Mouse (Mus musculus) thymus, adult 2 months (tissue): ENCODE measurements around the gene Gpn2. TPM values are rescaled to one million over a fixed set of nuclear protein-coding genes. Genes with fewer than 3 reads are reported as not detected.

Experiments
- DNase-seq: peaks from one replicate; pipeline ENCODE4 v3.0.0; 2021
- H3K27ac ChIP-seq: fragments of 200-500 bp; 2 replicates; pipeline ENCODE4 v1.5.1; 2012; ENCODE audit warnings: low read length, control low read depth; ENCODE audit not compliant: control insufficient read depth, insufficient read depth
- H3K27me3 ChIP-seq: fragments of 200-500 bp; 2 replicates; pipeline ENCODE4 v1.6.1; 2012; ENCODE audit warnings: mild to moderate bottlenecking, low read length, moderate library complexity, mixed read lengths; ENCODE audit not compliant: control insufficient read depth, insufficient read depth
- H3K36me3 ChIP-seq: fragments of 200-500 bp; 2 replicates; pipeline ENCODE4 v1.6.1; 2012; ENCODE audit warnings: mild to moderate bottlenecking, low read length, moderate library complexity; ENCODE audit not compliant: control insufficient read depth, insufficient read depth
- H3K4me1 ChIP-seq: fragments of 200-500 bp; replicated peaks from 2 replicates; pipeline ENCODE4 v1.6.1; 2012; ENCODE audit warnings: low read length; ENCODE audit not compliant: control insufficient read depth, insufficient read depth
- H3K4me3 ChIP-seq: fragments of 200-500 bp; 2 replicates; pipeline ENCODE4 v1.5.1; 2012; ENCODE audit warnings: mild to moderate bottlenecking, low read length, control low read depth, moderate library complexity; ENCODE audit not compliant: control insufficient read depth, insufficient read depth
- CTCF ChIP-seq: fragments of 200-500 bp; IDR thresholded peaks from 2 replicates; pipeline ENCODE4 v1.5.1; 2012; ENCODE audit warnings: mild to moderate bottlenecking, control low read depth, low read length, moderate library complexity, borderline replicate concordance; ENCODE audit not compliant: control insufficient read depth, poor library complexity, insufficient read depth; ENCODE audit errors: extremely low read depth
- POLR2A ChIP-seq: fragments of 200-500 bp; IDR thresholded peaks from 2 replicates; pipeline ENCODE4 v1.6.1; 2012; ENCODE audit warnings: mild to moderate bottlenecking, low read length, control low read depth, moderate library complexity; ENCODE audit not compliant: control insufficient read depth, poor library complexity, insufficient read depth; ENCODE audit errors: extremely low read depth
- WGBS: fragments of 180-500 bp; shearing (Covaris S2); methylation state at CpG from one replicate; pipeline ENCODE4 v1.1.7; 2018; 5-methylcytosine and 5-hydroxymethylcytosine counted together
- polyA plus RNA-seq: library from polyadenylated mRNA; depleted of rRNA; stranded (reverse); fragments of >200 nt; gene quantifications from 2 replicates; pipeline ENCODE4 v1.2.3, GENCODE M21; 2012

The Gpn2 gene
- polyA plus RNA-seq, 1 experiment: 59.4 TPM

- Histone ChIP-seq H3K4me3 (no peak overlapping the region), H3K4me1 (peaks cover 8% of the 10 kb centered on the region), H3K27me3 (no peaks in the 10 kb centered on the region), H3K27ac (no peak overlapping the region), H3K36me3 (no peaks in the 10 kb centered on the region)
- 48% methylated on average over 8 of the region's 8 CpGs for WGBS
- TF ChIP-seq POLR2A (no peak), CTCF (no peak)
- DNase-seq: no peak
Observed at GRCm38 (mm10) chr4:133567251-133567650, 16.9 kb upstream of the Gpn2 start.

- no peaks in the 10 kb centered on the region for H3K27me3 ChIP-seq
- TF ChIP-seq POLR2A (no peak), CTCF (no peak)
- H3K4me3 ChIP-seq: no peak overlapping the region
- DNase-seq: no peak
- no peak overlapping the region for H3K27ac ChIP-seq
- H3K36me3 ChIP-seq: no peaks in the 10 kb centered on the region
- 89% methylated on average over 10 of the region's 10 CpGs for WGBS
- H3K4me1 ChIP-seq: peaks cover 6% of the 10 kb centered on the region
Observed at GRCm38 (mm10) chr4:133569291-133570065, 14.7 kb upstream of the Gpn2 start.

- DNase-seq: no peak
- TF ChIP-seq CTCF: no peak
- no peak for TF ChIP-seq POLR2A
- H3K27ac ChIP-seq: no peak overlapping the region
- H3K4me3 ChIP-seq: no peak overlapping the region
- H3K27me3 ChIP-seq: no peaks in the 10 kb centered on the region
- H3K36me3 ChIP-seq: no peaks in the 10 kb centered on the region
- peaks cover 8% of the 10 kb centered on the region for H3K4me1 ChIP-seq
- WGBS: 59% methylated on average over 10 of the region's 10 CpGs
Observed at GRCm38 (mm10) chr4:133570066-133570466, 14.1 kb upstream of the Gpn2 start.

GRCm38 (mm10) chr4:133574070-133574842, 9.9 kb upstream of the Gpn2 start, which contains the start of gene Gpatch3:
TSS of gene Gpatch3 (plus strand) at chr4:133574745.
- no peaks in the 10 kb centered on the region for H3K27me3 ChIP-seq
- TF ChIP-seq POLR2A: 0 out of 2 replicates have a peak, but pooled peaks have one; percentile 36
- peak; percentile 34; the same call in 1 of the 2 replicates for TF ChIP-seq CTCF
- peak within 1 kb of the TSS; percentile 54 for H3K4me3 ChIP-seq
- peak; percentile 81 for DNase-seq
- no peaks in the 10 kb centered on the region for H3K36me3 ChIP-seq
- 5% methylated on average over 44 of the region's 44 CpGs for WGBS
- H3K4me1 ChIP-seq: peaks cover 12% of the 10 kb centered on the region
- H3K27ac ChIP-seq: no peak within 1 kb of the TSS

- peak overlapping the region; percentile 54 for H3K4me3 ChIP-seq
- TF ChIP-seq CTCF (no peak), POLR2A (no peak)
- no peaks in the 10 kb centered on the region for H3K36me3 ChIP-seq
- DNase-seq: no peak
- no peaks in the 10 kb centered on the region for H3K27me3 ChIP-seq
- H3K27ac ChIP-seq: no peak overlapping the region
- 2% methylated on average over 41 of the region's 41 CpGs for WGBS
- H3K4me1 ChIP-seq: peaks cover 12% of the 10 kb centered on the region
Observed at GRCm38 (mm10) chr4:133574843-133575202, 9.3 kb upstream of the Gpn2 start.

GRCm38 (mm10) chr4:133577983-133578382, 6.2 kb upstream of the Gpn2 start:
- H3K36me3 ChIP-seq: no peaks in the 10 kb centered on the region; the same call in 1 of the 2 replicates
- 94% methylated on average over 12 of the region's 12 CpGs for WGBS

More at GRCm38 (mm10) chr4:133577983-133578382, 6.2 kb upstream of the Gpn2 start:
- Histone ChIP-seq H3K4me1 (peaks cover 12% of the 10 kb centered on the region), H3K27ac (no peak overlapping the region), H3K4me3 (no peak overlapping the region), H3K27me3 (no peaks in the 10 kb centered on the region)
- no peak for TF ChIP-seq POLR2A
- no peak for TF ChIP-seq CTCF
- DNase-seq: no peak
